Mouse (Mus musculus) CH12.LX (cell line): ENCODE measurements at regions not wholly inside any gene's neighbourhood (a gene's known extent, or its start where the extent isn't known, plus 50 kb on each side); places are given as distances from the start of the nearest gene placed in this dataset.

Experiments used
- DNase-seq: peaks from one replicate; pipeline ENCODE4 v3.0.0-alpha.2; 2013; ENCODE audit errors: extremely low read depth
- H3K27ac ChIP-seq: 2 replicates; pipeline ENCODE4 v1.5.1; 2012; ENCODE audit warnings: low read depth, mild to moderate bottlenecking, control low read depth, moderate library complexity; ENCODE audit not compliant: insufficient read depth
- H3K27me3 ChIP-seq: replicated peaks from 2 replicates; pipeline ENCODE3; 2012; ENCODE audit warnings: inconsistent platforms
- H3K36me3 ChIP-seq, 2 experiments: replicated peaks in 1 of 2; 2 replicates each; pipeline versions ENCODE3 to v1.6.1; 2012; ENCODE audit warnings: inconsistent platforms in 1 of 2, low read length in 1 of 2, mild to moderate bottlenecking in 1 of 2, mixed read lengths in 1 of 2, moderate library complexity in 1 of 2; ENCODE audit not compliant: control insufficient read depth in 1 of 2, insufficient read depth in 1 of 2
- H3K4me1 ChIP-seq, 2 experiments: 2 replicates each; pipeline ENCODE4 v1.6.1; 2012; ENCODE audit warnings: inconsistent platforms in 1 of 2, moderate library complexity in 1 of 2; ENCODE audit not compliant: insufficient read depth in 2 of 2, control insufficient read depth in 1 of 2
- H3K4me2 ChIP-seq: 2 replicates; pipeline ENCODE4 v1.6.1; 2012; ENCODE audit warnings: low read depth, mild to moderate bottlenecking, control low read depth; ENCODE audit not compliant: poor library complexity, insufficient read depth, severe bottlenecking
- H3K4me3 ChIP-seq, 3 experiments: fragments of 150-350 bp in 1 of 3; sonication (generic) in 1 of 3; replicated peaks in 1 of 3; 2 replicates each; pipeline versions ENCODE3 to v1.5.1; 2011 to 2012; ENCODE audit warnings: low read depth in 2 of 3, low read length in 2 of 3, mild to moderate bottlenecking in 2 of 3, moderate library complexity in 2 of 3, control low read depth in 1 of 3, improper control_type of control experiment in 1 of 3, inconsistent platforms in 1 of 3, mixed read lengths in 1 of 3; ENCODE audit not compliant: poor library complexity in 1 of 3
- H3K79me2 ChIP-seq: replicated peaks from 2 replicates; pipeline ENCODE4 v1.6.1; 2012; ENCODE audit warnings: mild to moderate bottlenecking, moderate library complexity; ENCODE audit not compliant: control insufficient read depth, poor library complexity, insufficient read depth, severe bottlenecking; ENCODE audit errors: extremely low read depth
- H3K9ac ChIP-seq: 2 replicates; pipeline ENCODE4 v1.6.1; 2012; ENCODE audit warnings: low read depth, mild to moderate bottlenecking, control low read depth, moderate library complexity; ENCODE audit not compliant: insufficient read depth
- H3K9me3 ChIP-seq: replicated peaks from 2 replicates; pipeline ENCODE3; 2012; ENCODE audit warnings: low read length, inconsistent platforms, mixed read lengths
- BHLHE40 ChIP-seq: IDR thresholded peaks from 2 replicates; pipeline ENCODE4 v1.6.1; 2011; ENCODE audit warnings: mild to moderate bottlenecking, low read depth, low read length, improper control_type of control experiment
- CHD1 ChIP-seq: IDR thresholded peaks from 2 replicates; pipeline ENCODE4 v1.6.1; 2012; ENCODE audit warnings: low read depth, low read length, improper control_type of control experiment, inconsistent platforms
- CHD2 ChIP-seq: IDR thresholded peaks from 2 replicates; pipeline ENCODE4 v1.6.1; 2011; ENCODE audit warnings: low read length, improper control_type of control experiment
- CTCF ChIP-seq, 2 experiments: IDR thresholded peaks in 1 of 2; conservative IDR thresholded peaks in 1 of 2; 2 replicates each; pipeline ENCODE4 v1.5.1; 2011 to 2012; ENCODE audit warnings: low read depth in 2 of 2, low read length in 2 of 2, improper control_type of control experiment in 1 of 2, inconsistent platforms in 1 of 2, mild to moderate bottlenecking in 1 of 2, moderate library complexity in 1 of 2
- E2F4 ChIP-seq: IDR thresholded peaks from 2 replicates; pipeline ENCODE4 v1.6.1; 2011; ENCODE audit warnings: low read depth, low read length, improper control_type of control experiment; ENCODE audit not compliant: insufficient replicate concordance
- ETS1 ChIP-seq: conservative IDR thresholded peaks from 2 replicates; pipeline ENCODE4 v1.6.1; 2012; ENCODE audit warnings: low read depth, mild to moderate bottlenecking, inconsistent platforms, low read length, improper control_type of control experiment, moderate library complexity
- GABPA ChIP-seq: IDR thresholded peaks from 2 replicates; pipeline ENCODE4 v1.6.1; 2012; ENCODE audit warnings: low read depth, low read length, improper control_type of control experiment, inconsistent platforms; ENCODE audit not compliant: insufficient replicate concordance
- JUND ChIP-seq: conservative IDR thresholded peaks from 2 replicates; pipeline ENCODE4 v1.6.1; 2011; ENCODE audit warnings: low read depth, low read length, improper control_type of control experiment
- MAFK ChIP-seq: IDR thresholded peaks from 2 replicates; pipeline ENCODE4 v1.6.1; 2011; ENCODE audit warnings: low read length, improper control_type of control experiment; ENCODE audit not compliant: insufficient replicate concordance
- MEF2A ChIP-seq: IDR thresholded peaks from 2 replicates; pipeline ENCODE4 v1.6.1; 2014; ENCODE audit warnings: low read depth, mild to moderate bottlenecking, inconsistent platforms, low read length, improper control_type of control experiment, borderline replicate concordance
- POLR2AphosphoS2 ChIP-seq: IDR thresholded peaks from 2 replicates; pipeline ENCODE4 v1.6.1; 2011; ENCODE audit warnings: low read depth, low read length, improper control_type of control experiment
- RAD21 ChIP-seq: IDR thresholded peaks from 2 replicates; pipeline ENCODE4 v1.6.1; 2011; ENCODE audit warnings: low read depth, mild to moderate bottlenecking, low read length, improper control_type of control experiment, moderate library complexity
- RCOR1 ChIP-seq: conservative IDR thresholded peaks from 2 replicates; pipeline ENCODE4 v1.6.1; 2012; ENCODE audit warnings: low read depth, mild to moderate bottlenecking, inconsistent platforms, low read length, improper control_type of control experiment
- SMC3 ChIP-seq: IDR thresholded peaks from 2 replicates; pipeline ENCODE4 v1.6.1; 2011; ENCODE audit warnings: low read depth, low read length, improper control_type of control experiment
- TBP ChIP-seq: conservative IDR thresholded peaks from 2 replicates; pipeline ENCODE4 v1.6.1; 2011; ENCODE audit warnings: low read depth, low read length, improper control_type of control experiment
- TCF12 ChIP-seq: IDR thresholded peaks from 2 replicates; pipeline ENCODE4 v1.6.1; 2014; ENCODE audit warnings: low read depth, mild to moderate bottlenecking, inconsistent platforms, low read length, improper control_type of control experiment
- UBTF ChIP-seq: IDR thresholded peaks from 2 replicates; pipeline ENCODE4 v1.6.1; 2012; ENCODE audit warnings: low read depth, mild to moderate bottlenecking, inconsistent platforms, low read length, improper control_type of control experiment, moderate library complexity
- ZMIZ1 ChIP-seq: IDR thresholded peaks from 2 replicates; pipeline ENCODE4 v1.6.1; 2012; ENCODE audit warnings: low read depth, mild to moderate bottlenecking, inconsistent platforms, low read length, improper control_type of control experiment
- ZNF384 ChIP-seq: IDR thresholded peaks from 2 replicates; pipeline ENCODE4 v1.6.1; 2012; ENCODE audit warnings: low read depth, low read length, improper control_type of control experiment, inconsistent platforms
- dilution Hi-C: fragments of 300-500 bp; cut with MboI; formaldehyde crosslinking; loops from 2 replicates; pipeline ENCODE4 v1.14.3; 2020; ENCODE audit warnings: low sequenced_read_pairs; ENCODE audit not compliant: extremely low pct_unique_long_range_greater_than_20kb, extremely low pct_ligation_motif_present
- in situ Hi-C: fragments of 300-500 bp; cut with MboI; formaldehyde crosslinking; loops from 3 replicates; pipeline ENCODE4 v1.14.3; 2019; ENCODE audit warnings: low sequenced_read_pairs, low pct_ligation_motif_present, low pct_unique_long_range_greater_than_20kb, mixed read lengths

GRCm38 (mm10) chr16:79398476-79398875 lies 307.6 kb upstream of the Tmprss15 start:
- Histone ChIP-seq H3K4me3 (no peak overlapping the region), H3K36me3 (no peaks in the 10 kb centered on the region), H3K79me2 (no peaks in the 10 kb centered on the region), H3K27ac (no peak overlapping the region), H3K4me2 (no peak overlapping the region), H3K4me1 (no peaks in the 10 kb centered on the region), H3K9me3 (peaks cover 50% of the 10 kb centered on the region), H3K9ac (no peak overlapping the region), H3K27me3 (no peaks in the 10 kb centered on the region)
- no peak for TF ChIP-seq CHD1
- no peak for TF ChIP-seq POLR2AphosphoS2
- TF ChIP-seq ETS1 = no peak
- no peak for TF ChIP-seq RCOR1
- TF ChIP-seq GABPA = no peak
- TF ChIP-seq RAD21 = no peak
- TF ChIP-seq MEF2A = no peak
- TF ChIP-seq CTCF (conservative IDR thresholded peaks at IDR 0.05 in 1 of 2, IDR thresholded peaks at IDR 0.05 in 1 of 2; ENCODE audit: low read depth in 2 of 2, low read length in 2 of 2) = no peak
- TF ChIP-seq ZMIZ1 = no peak
- TF ChIP-seq TBP = no peak
- no peak for TF ChIP-seq JUND
- TF ChIP-seq E2F4 = no peak
- no peak for TF ChIP-seq ZNF384
- no peak for TF ChIP-seq TCF12
- TF ChIP-seq BHLHE40 = no peak
- dilution Hi-C loops = no loop called here
- no peak for DNase-seq
- in situ Hi-C loops = no loop called here

GRCm38 (mm10) chr16:79394425-79394824 lies 303.5 kb upstream of the Tmprss15 start:
- no peaks in the 10 kb centered on the region for H3K4me1 ChIP-seq
- H3K36me3 ChIP-seq = no peaks in the 10 kb centered on the region
- H3K4me2 ChIP-seq = no peak overlapping the region
- TF ChIP-seq UBTF (no peak), CHD2 (no peak), MAFK (no peak), SMC3 (no peak)
- in situ Hi-C loops = no loop called here
- H3K27me3 ChIP-seq = no peaks in the 10 kb centered on the region
- dilution Hi-C loops = no loop called here
- H3K79me2 ChIP-seq = no peaks in the 10 kb centered on the region
- H3K9me3 ChIP-seq = peaks cover 45% of the 10 kb centered on the region
- H3K27ac ChIP-seq = no peak overlapping the region
- DNase-seq = no peak
- H3K9ac ChIP-seq = no peak overlapping the region
- no peak overlapping the region for H3K4me3 ChIP-seq
